Mouse (Mus musculus): ENCODE results near the gene Samd4b.

DNA sequence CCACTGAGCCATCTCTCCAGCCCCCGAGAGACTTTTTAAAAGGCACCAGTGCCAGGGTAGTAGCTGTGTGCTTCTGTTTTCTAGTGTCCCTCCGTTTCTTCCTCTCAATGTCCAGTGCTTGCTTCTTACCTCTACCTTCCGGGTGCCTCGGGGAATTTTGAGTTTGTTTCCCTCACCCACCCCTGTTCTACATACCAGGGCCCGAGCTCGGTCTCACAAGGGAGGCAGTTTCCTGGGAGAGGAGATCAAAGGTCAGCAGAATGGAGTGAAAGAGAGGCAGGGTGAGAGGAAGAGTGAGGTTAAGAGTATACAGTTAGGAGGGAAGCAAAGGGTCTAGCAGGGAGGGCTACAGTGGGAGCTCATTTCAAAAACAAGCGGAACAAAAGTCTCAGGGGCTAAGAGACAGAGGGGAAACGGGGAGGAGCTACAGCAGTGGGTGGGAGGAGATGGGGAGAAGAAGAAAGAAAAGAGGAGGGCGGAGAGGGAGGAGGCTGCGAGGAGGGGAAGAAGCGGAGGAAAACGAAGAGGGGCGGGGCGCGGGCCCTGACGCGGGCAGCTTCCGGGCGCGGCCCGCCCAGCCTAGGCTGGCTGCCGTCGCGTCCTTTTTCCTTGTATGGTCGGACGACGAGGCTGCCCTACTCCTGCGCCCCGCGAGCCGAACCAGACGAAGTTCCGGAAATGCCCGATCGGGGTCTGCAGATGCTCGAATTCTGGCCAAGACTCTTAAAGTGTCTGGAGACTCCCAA, 222.6 kb downstream of the Samd4b start:
- TF ChIP-seq CTCF (IDR thresholded peaks at IDR 0.05 in 2 of 3, conservative IDR thresholded peaks at IDR 0.05 in 1 of 3; ENCODE audit: control insufficient read depth in 1 of 3, insufficient read depth in 1 of 3, low read depth in 2 of 3, low read length in 3 of 3, poor library complexity in 1 of 3, severe bottlenecking in 1 of 3) (no peak), E2F4 (IDR thresholded peaks at IDR 0.05; ENCODE audit: borderline replicate concordance, low read depth, low read length) (no peak), ZC3H11A (IDR thresholded peaks at IDR 0.05; ENCODE audit: low read depth, low read length) (no peak), POLR2A (IDR thresholded peaks at IDR 0.05; ENCODE audit: control insufficient read depth in 1 of 2, insufficient read depth in 1 of 2, low read depth in 1 of 2, low read length in 2 of 2, poor library complexity in 1 of 2) (peak; percentile 56 to 74; a peak in 3 of 4 replicates), TAL1 (IDR thresholded peaks at IDR 0.05; ENCODE audit: low read length) (no peak), POLR2AphosphoS2 (IDR thresholded peaks at IDR 0.05; ENCODE audit: low read length) (peak; percentile 59; the same call in 1 of the 2 replicates), ELF1 (IDR thresholded peaks at IDR 0.05; ENCODE audit: low read depth, low read length) (peak; percentile 74), MXI1 (IDR thresholded peaks at IDR 0.05; ENCODE audit: low read depth, low read length) (no peak), SMC3 (IDR thresholded peaks at IDR 0.05; ENCODE audit: low read depth, low read length) (no peak), EP300 (IDR thresholded peaks at IDR 0.05; ENCODE audit: low read depth in 1 of 2, low read length in 2 of 2) (0 out of 4 replicates have a peak, but pooled peaks of 1 of the 2 experiments have one; percentile 6), KAT2A (conservative IDR thresholded peaks at IDR 0.05; ENCODE audit: low read depth, low read length) (no peak), GABPA (IDR thresholded peaks at IDR 0.05; ENCODE audit: low read depth, low read length) (no peak), CHD2 (IDR thresholded peaks at IDR 0.05; ENCODE audit: low read length) (no peak)

All from MEL (cell line).